Mouse (Mus musculus) telencephalon, adult 2 months (tissue): ENCODE measurements around the gene Ppia.
A peak's percentile ranks its signal among the peaks of the same experiment; 100 is the strongest.
"Not testable (repeated sequence)": the region's sequence is repeated elsewhere in the genome, so short reads cannot be mapped to it uniquely, and the experiment has no call there.

ENCODE experiments used
- DNase-seq: peaks from one replicate; pipeline ENCODE4 v3.0.0-alpha.2; 2011; ENCODE audit warnings: low read depth, low spot score

The Ppia gene

DNA sequence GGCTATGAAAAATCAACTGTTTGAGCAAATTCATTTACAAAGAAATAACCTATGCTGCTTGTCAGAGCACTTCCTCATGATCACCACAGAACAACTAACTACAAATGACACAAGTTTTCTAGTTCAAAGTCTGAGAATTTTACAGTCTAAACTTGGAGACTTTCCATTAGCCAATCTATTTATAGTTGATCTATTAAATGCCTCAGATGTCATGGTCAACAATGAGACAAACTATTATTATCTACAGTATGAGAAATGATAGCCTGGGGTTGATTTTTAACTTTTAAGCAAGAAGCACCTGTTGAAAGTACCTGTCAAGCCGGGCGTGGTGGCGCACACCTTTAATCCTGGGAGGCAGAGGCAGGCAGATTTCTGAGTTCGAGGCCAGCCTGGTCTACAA lies 27.3 kb downstream of the Ppia start:
- no peak for DNase-seq

DNA sequence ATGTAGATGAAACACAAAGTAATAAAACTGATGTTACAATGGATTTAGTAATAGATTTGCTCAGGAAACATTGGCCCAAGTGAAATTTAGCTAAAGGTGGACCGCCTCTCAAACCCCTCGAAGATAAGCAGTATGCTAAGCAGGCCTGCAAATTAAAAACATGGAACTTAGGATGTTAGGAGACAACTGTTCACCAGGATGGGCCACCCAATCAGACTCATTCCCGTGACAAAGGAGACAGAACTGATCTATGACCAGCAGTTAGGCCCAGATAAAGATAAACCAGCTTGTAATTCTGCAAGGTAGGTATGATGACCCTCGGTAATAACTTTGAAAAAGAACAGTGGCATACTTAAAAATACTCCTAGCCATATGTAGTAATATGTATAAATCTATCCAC lies 27.9 kb downstream of the Ppia start:
- DNase-seq, result no peak

DNA sequence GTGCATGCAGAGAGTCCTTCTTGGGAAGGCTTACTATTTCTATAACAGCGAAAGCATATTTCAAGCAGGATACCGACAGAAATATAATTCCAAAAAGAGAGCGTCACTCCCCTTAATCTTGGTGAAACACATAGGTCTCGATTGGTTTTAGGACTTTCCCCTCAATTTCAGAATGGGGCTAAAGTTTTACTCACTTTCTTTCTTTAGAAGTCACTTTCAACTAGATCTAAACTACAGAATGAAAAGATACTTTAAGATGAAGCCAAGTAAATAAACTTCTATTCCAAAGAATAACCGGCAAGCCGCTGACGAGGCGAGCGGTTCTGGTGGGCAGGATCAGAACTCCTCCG lies 28.5 kb downstream of the Ppia start:
- no peak for DNase-seq

DNA sequence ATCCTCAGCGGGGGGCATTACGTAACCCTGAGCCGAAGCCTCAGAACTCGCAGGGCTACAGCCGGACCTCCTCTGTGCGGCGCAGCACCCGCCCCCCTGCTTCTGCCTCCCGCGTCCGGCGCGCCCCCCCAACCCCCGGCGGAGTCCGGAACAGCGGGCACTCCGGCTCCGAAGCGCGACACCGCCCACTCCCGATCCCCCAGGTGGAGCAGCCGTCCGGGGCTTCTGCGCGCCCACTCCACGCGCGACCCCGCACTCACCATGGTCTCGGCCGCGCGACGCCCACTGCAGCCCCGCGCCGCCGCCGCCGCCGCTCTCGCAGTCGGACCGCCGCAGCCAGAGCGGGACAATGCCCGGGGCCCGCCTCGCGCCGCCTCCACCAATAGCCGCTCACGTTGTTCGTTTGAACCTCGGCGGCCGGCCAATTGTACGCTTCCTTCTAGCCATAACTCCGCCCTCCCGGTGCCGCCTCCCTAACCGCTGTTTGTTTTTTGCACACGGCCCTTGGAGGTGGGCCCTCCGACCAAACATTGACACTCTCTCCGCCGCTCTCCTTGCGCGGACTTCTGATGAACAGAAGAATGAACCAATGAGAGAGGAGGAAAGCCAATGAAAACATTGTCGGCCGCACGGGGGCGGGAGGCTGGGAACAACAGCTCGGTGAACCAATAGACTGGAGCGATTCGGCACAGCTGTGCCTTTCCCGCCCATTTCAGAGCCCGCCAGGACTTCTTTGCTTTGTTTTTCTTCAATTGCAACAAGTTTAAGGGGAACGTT lies 29.0 kb downstream of the Ppia start, which contains the start of gene H2afv:
Gene H2afv (minus strand): TSS at position 367 of the 777 bp plus-strand sequence.
- DNase-seq, result peak; percentile 99

DNA sequence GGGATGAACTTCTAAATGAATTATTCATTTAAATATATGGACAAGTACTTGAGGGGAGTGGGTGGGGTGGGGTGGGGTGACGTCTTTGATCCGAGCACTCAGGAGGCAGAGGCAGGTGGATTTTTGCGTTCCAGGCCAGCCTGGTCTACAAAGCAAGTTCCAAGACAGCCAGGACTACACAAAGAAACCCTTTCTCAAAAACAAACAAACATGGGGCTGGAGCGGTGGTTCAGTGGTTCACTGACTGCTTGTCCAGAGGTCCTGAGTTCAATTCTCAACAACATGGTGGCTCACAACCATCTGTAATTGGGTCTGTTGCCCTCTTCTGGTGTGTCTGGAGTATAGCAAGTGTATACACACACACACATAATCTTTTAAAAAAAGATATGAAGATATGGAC lies 30.2 kb downstream of the Ppia start:
- no peak for DNase-seq

DNA sequence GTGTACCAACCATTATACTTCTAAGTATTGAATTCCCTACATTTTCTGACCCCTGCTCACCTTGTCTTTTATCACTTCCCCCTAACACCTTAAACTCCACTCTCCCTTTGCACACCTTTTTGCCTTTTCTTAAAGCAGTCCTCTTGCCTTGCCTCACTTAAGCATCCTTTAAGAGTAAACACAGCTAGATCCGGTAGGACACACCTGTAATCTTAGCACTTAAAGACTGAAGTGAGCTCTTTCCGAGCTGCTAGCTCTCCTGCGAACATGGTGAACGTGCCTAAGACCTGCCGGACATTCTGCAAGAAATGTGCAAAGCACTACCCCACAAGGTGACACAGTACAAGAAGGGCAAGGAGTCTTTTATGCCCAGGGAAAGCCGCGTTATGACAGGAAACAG lies 30.7 kb downstream of the Ppia start:
- DNase-seq, result no peak

DNA sequence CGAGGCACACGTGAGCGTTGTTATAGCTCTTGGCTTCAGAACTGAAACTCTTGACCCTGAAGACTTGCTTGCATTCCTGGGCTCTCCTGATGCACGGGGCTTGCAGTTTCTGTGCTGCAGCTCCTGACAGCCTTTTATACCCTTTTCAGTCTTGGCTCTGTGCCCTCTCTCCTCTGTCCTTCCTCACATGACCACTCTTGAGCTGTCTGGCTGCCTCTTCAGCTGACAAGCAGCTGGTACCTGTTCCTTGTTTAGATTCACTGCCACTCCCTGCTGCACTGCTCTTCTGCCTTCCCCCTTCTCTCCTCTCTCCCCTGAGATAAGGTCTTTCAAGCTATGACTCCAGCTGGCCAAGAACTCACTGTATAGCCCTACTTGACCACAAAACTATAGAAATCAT lies 32.2 kb downstream of the Ppia start:
- no peak for DNase-seq

DNA sequence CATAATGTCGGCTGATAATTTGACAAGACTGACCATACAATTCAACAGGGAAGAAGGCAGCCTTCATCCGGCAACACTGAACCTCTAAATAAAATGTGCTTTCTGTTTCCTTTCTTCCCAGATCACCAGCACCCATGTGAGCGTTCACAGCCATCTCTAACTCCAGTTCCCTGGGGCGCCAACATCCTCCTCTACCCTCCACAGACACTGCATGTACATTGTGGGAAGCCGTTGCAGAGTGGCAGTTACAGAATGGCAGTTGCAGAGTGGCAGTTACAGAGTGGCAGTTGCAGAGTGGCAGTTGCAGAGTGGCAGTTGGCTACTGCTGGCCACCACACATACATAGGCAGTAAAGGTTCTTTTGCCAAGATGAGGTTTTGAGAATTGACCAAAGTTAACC lies 32.9 kb downstream of the Ppia start:
- DNase-seq, result not testable (repeated sequence)

DNA sequence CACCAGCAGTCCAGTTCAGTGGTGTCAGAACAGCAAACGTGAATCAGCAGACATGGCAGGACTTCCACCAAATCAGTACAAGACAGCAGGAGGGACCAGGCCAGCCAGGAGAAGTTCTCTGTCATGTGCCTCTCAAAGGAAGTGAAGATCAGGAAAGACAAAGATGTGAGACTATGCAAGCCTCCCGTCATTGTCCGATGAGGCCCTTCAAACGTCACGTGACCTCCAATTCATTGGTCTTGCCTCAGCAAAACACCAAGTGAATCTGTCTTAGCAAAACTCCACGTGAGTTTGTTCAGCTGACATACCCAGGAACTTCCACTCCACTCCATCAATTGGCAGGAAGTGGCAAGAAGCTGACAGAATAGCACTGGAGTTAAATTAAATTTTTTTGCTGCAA lies 40.8 kb downstream of the Ppia start:
- DNase-seq, result no peak

DNA sequence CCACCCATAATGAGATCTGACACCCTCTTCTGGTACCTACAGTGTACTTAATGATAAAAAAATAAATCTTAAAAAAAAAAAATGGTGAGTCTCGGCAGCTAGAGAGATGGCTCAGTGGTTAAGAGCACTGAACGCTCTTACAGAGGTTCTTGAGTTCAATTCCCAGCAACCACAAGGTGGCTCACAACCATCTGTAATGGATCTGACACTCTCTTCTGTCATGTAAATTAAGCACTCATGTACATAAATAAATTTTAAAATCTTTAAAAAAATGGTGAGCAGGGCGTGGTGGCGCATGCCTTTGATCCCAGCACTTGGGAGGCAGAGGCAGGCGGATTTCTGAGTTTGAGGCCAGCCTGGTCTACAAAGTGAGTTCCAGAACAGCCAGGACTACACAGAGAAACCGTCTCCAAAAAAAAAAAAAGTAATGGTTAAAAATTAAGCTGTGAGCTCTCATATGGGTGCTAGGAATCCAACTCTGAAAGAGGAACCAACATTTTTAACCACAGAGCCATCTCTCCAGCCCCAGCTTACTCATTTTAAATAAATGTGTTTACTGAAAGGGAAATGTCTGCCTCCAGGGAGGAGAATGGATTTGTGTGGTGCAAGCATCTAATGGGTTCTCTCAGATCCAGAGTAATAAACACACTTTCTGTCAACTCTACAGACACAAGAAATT lies 48.1 kb downstream of the Ppia start:
- no peak for DNase-seq

DNA sequence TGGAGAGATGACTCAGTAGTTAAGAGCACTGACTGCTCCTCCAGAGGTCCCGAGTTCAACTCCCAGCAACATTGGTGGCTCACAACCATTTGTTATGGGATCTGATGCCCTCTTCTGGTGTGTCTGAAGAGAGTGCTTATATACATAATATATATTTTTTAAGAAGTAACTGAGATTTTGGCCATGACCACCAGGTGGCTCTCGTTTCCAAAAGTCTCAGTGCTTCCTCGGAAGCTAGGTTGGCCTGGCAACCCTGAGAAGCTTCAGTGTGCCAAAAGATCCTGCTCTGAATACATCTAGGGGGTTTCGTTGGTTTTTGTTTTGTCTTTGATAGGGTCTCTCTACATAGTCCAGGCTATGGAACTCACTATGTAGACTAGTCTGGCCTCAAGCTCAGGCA lies 49.9 kb downstream of the Ppia start:
- peak; percentile 74 for DNase-seq

DNA sequence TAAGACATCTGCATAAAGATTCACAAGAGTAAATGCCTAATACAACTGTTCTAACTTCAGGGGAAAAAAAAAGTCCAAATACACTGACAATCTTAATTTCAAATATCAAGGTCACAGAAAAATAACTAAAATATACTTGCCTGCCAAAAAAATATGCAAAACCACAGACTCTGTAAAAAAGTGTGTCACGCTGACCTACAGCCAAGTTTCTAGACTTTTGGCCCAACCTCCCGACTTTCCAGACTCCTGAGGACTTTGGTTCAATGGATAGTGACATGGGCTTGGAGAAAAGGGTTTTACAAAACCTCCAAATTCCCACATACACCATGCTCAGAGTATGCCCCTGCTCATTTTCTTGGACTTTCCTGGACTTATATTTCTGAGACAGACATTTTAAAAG lies 53.3 kb downstream of the Ppia start:
- no peak for DNase-seq
